Mouse (Mus musculus): ENCODE data around the gene Insl5.

The Insl5 gene

DNA sequence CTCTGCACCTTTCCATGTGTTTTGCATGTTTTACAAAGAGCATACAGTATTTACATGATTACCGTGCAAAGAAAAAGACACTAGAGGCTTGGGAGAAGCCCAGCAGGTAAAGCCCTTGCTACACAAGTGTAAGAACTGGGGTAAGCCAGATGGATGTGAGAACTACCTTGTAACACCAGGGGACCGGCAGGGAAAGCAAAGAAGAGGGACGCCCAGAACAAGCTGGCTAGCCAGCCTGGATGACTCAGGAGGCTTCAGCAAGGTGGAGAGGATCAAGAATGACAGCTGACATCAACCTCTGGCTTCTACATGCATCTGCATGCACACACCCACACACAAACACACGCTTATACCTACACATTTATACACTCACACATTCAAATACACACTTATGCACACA lies 36.6 kb downstream of the Insl5 start:
- DNase-seq (ENCODE audit: low read depth, low spot score), result no peak

GRCm38 (mm10) chr4:102989391-102989790 lies 37.3 kb downstream of the Insl5 start:
- DNase-seq (ENCODE audit: low read depth, low spot score), result no peak

- DNase-seq (ENCODE audit: low read depth, low spot score), result no peak
These were observed 38.1 kb downstream of the Insl5 start for GRCm38 (mm10) chr4:102988526-102988925.

- no peak for DNase-seq (ENCODE audit: low read depth, low spot score)
These were observed 38.9 kb downstream of the Insl5 start for GRCm38 (mm10) chr4:102987756-102988155.

DNA sequence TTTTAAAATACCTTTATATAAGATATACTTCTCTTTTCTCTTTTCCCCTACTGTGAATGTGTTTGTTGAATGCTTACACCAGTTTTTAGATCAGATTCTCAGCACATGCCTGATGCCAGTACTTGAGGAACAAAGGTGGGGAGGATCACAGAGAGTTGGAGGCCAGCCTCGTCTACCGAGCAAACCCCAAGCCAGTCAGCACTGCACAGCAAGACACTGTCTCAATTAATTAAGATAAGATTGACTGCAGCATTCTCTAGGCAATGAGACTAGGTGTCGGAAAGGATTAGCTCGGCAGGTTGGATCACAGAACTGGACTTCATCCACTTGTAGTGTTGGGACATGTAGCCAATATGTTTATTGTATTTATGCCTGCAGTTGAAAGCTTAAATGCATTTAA lies 39.3 kb downstream of the Insl5 start:
- no peak for DNase-seq (ENCODE audit: low read depth, low spot score)

DNA sequence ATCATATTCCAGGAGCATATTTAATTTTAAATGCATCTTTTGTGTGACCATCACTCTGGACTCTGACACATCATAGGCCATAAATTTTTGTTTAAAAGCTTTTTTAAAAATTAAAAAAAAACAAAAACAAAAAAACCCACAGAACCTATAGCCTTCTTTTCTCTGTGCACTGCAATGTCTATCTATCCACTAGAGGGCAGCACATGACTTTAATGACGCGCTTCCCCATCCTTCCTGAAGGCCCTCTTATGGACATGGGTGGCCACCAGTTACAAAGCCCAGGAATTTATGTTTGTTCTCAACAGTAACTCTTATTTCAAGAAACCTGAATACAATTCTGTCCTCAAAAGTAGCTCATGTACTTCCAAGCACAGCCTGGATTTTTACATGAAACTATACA lies 39.7 kb downstream of the Insl5 start:
- peak; percentile 78 for DNase-seq (ENCODE audit: low read depth, low spot score)

DNA sequence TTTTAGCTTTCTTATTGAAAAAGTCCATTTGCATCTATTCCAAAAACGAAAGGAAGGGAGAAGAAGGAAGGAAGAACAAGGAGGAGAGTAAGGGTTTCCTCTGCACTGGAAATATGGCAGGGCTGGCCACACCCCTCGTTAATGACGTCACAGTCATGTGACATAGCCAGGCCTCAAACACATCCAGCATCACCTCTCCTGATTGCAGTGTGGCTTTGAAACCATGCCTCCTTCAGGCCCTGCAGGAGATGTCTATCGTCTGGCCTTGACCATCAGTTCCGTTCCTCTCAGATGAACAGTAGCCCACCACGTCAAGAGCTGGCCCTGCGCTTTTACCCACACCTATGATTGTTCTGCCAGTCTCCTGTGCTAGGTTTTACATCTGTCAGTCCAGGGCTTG lies 40.5 kb downstream of the Insl5 start:
- DNase-seq (ENCODE audit: low read depth, low spot score), result no peak

DNA sequence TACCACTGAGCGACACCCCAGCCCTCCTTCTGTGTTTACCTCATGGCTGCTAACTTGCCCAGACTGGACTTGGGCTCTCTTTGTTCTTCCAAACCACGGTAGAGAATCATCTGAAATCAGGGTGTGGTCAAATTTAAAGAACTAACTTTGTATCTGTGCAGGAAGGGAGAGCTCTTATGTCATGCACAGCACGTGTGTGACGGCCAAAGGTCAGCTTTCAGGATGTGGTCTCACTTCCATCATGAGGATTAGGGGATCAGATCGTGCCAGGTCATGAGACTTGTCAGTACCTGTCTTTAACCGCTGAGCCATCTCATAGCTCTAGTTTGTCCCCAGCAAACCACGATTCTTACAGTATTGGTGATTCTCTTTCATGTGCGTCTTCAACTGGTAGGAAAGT lies 44.9 kb downstream of the Insl5 start:
- DNase-seq (ENCODE audit: low read depth, low spot score), result no peak

GRCm38 (mm10) chr4:102979385-102979784 lies 47.3 kb downstream of the Insl5 start:
- no peak for DNase-seq (ENCODE audit: low read depth, low spot score)

GRCm38 (mm10) chr4:102978440-102978839 lies 48.2 kb downstream of the Insl5 start, which contains the start of gene Tctex1d1:
Gene Tctex1d1, plus strand, starts transcription at chr4:102978606.
- DNase-seq (ENCODE audit: low read depth, low spot score), result peak; percentile 53

- DNase-seq (ENCODE audit: low read depth, low spot score), result no peak
These were observed 48.8 kb downstream of the Insl5 start for GRCm38 (mm10) chr4:102977778-102978321.

- no peak for DNase-seq (ENCODE audit: low read depth, low spot score)
These were observed 50.1 kb downstream of the Insl5 start for GRCm38 (mm10) chr4:102976290-102977275.

DNA sequence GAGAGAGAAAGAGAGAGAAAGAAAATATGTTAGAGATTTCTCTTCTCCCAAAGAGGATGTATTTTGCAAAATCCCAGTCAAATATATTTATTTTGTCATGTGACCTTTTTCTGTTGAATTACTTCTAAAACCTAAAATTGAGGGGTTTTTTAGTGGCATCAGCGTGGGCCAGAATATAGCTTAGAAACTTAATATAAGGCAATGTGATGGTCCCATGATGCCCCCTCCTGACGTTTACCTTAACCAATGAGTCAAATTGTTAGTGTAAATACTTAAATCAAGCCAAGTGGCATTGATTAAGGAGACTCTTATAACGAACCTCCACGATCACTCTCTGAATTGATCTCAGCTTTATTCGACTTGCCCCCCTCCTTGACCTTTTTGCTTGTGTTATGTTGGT lies 52.5 kb downstream of the Insl5 start:
- DNase-seq (ENCODE audit: low read depth, low spot score), result no peak

DNA sequence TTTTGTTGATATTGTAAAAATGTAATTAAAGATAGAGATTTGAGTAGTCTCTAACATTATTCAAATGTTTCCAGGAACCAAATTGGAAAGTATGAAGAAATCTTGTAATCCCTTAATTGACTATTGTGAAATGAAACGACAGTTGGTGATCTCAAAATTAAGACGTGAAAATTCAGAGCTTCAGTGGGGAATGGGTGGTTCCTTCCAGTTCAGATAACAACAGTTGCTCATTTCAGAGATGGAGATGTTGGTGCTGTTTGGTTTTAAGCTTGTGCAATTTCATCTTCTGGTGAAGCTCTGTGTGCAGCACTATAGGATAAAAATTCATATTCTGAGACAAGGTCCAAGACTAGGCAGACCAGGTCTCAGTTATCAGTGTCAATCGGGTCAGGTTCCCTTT lies 54.6 kb downstream of the Insl5 start:
- no peak for DNase-seq (ENCODE audit: low read depth, low spot score)

DNA sequence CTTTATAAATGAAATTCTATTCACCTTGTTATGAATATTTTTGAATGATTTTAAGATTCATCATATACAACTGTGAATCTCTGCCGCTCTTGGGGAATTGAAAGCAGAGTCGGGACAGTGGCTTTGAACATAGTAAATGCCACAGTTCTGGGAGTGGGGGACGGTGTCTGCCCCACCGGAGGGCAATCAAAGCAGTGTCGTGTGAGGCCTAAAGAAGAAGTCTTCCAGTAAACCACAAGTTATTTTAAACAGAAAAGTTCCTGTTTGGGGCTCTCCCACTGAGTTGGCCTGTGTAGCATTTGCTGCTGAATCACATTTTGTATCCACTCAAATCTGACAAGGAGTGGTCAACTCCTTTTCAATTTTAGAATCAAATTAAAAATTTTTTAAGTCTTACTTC lies 55.5 kb downstream of the Insl5 start:
- no peak for DNase-seq (ENCODE audit: low read depth, low spot score)

GRCm38 (mm10) chr4:102969599-102969998 lies 57.0 kb downstream of the Insl5 start:
- DNase-seq (ENCODE audit: low read depth, low spot score), result no peak

Measured in mesoderm, embryonic 11.5 days (tissue).